Mouse (Mus musculus) midbrain, embryonic 14.5 days (tissue): ENCODE measurements around the gene Lrwd1. TPM values are rescaled to one million over a fixed set of nuclear protein-coding genes. Genes with fewer than 3 reads are reported as not detected.

Source experiments
- ATAC-seq: fragments of 200-750 bp; cut with Nextera tagmentation; 2 replicates; pipeline ENCODE4 v1.8.0; 2017; ENCODE audit warnings: moderate number of reproducible peaks, moderate library complexity; ENCODE audit not compliant: low FRiP score, low TSS enrichment
- DNase-seq: peaks from one replicate; pipeline ENCODE4 v3.0.0-alpha.2; 2015
- H3K27ac ChIP-seq: fragments of 300-500 bp; sonication (generic); replicated peaks from 2 replicates; pipeline ENCODE4 v1.5.1; 2014; ENCODE audit warnings: mild to moderate bottlenecking, low read depth, low read length, moderate library complexity
- H3K27me3 ChIP-seq: fragments of 300-500 bp; sonication (generic); 2 replicates; pipeline ENCODE4 v1.6.1; 2014; ENCODE audit warnings: low read length, control low read depth, mixed read lengths; ENCODE audit not compliant: control insufficient read depth, insufficient read depth
- H3K36me3 ChIP-seq: fragments of 300-500 bp; sonication (generic); 2 replicates; pipeline ENCODE4 v1.6.1; 2014; ENCODE audit warnings: low read length, control low read depth; ENCODE audit not compliant: control insufficient read depth, insufficient read depth
- H3K4me1 ChIP-seq: fragments of 300-500 bp; sonication (generic); 2 replicates; pipeline ENCODE4 v1.6.1; 2014; ENCODE audit warnings: mild to moderate bottlenecking, antibody characterized with exemption, low read length, control low read depth; ENCODE audit not compliant: control insufficient read depth, insufficient read depth
- H3K4me2 ChIP-seq: fragments of 300-500 bp; sonication (generic); 2 replicates; pipeline ENCODE4 v1.6.1; 2014; ENCODE audit warnings: mild to moderate bottlenecking, low read length, moderate library complexity
- H3K4me3 ChIP-seq: fragments of 300-500 bp; sonication (generic); replicated peaks from 2 replicates; pipeline ENCODE4 v1.5.1; 2014; ENCODE audit warnings: low read depth, low read length
- H3K9ac ChIP-seq: fragments of 300-500 bp; sonication (generic); replicated peaks from 2 replicates; pipeline ENCODE4 v1.6.1; 2014; ENCODE audit warnings: mild to moderate bottlenecking, low read length, moderate library complexity
- H3K9me3 ChIP-seq: fragments of 300-500 bp; sonication (generic); 2 replicates; pipeline ENCODE4 v1.6.1; 2016; ENCODE audit warnings: low read length, control low read depth, mixed read lengths; ENCODE audit not compliant: control insufficient read depth
- WGBS: fragments of 180-500 bp; shearing (Covaris S2); extraction: QIAGEN DNeasy Blood & Tissue Kit; methylation state at CpG from one replicate; pipeline ENCODE4 v1.1.7; 2014; 5-methylcytosine and 5-hydroxymethylcytosine counted together
- microRNA-seq: library from miRNA; unstranded; fragments of <30 nt; microRNA quantifications from one replicate; pipeline ENCODE4, GENCODE M21; 2016
- polyA plus RNA-seq: library from polyadenylated mRNA; unstranded; fragments of >200 nt; fragmentation: Nextera tagmentation; extraction: Ambion mirVana; gene quantifications from 2 replicates; pipeline ENCODE4 v1.2.1, GENCODE M21; 2014

Lrwd1 gene
- polyA plus RNA-seq, 1 experiment from 2014 or later, result 24.5 TPM

- WGBS, result 50% methylated on average over 7 of the region's 7 CpGs
- H3K27ac ChIP-seq, result no peak overlapping the region
- no peaks in the 10 kb centered on the region for H3K27me3 ChIP-seq
- H3K9me3 ChIP-seq, result no peaks in the 10 kb centered on the region
- no peaks in the 10 kb centered on the region for H3K4me1 ChIP-seq
- H3K36me3 ChIP-seq, result no peaks in the 10 kb centered on the region
- no peak overlapping the region for H3K4me2 ChIP-seq
- no peak for ATAC-seq
- no peak overlapping the region for H3K4me3 ChIP-seq
- DNase-seq, result peak; percentile 21
- H3K9ac ChIP-seq, result no peak overlapping the region
Measured at GRCm38 (mm10) chr5:136076284-136076683, 59.6 kb downstream of the Lrwd1 start.

GRCm38 (mm10) chr5:136075076-136075475 is 60.8 kb downstream of the Lrwd1 start:
- Histone ChIP-seq H3K36me3 (no peaks in the 10 kb centered on the region), H3K27ac (no peak overlapping the region), H3K4me2 (no peak overlapping the region), H3K4me3 (no peak overlapping the region), H3K9ac (no peak overlapping the region), H3K9me3 (no peaks in the 10 kb centered on the region), H3K4me1 (no peaks in the 10 kb centered on the region), H3K27me3 (no peaks in the 10 kb centered on the region)
- 93% methylated on average over 5 of the region's 5 CpGs for WGBS
- no peak for DNase-seq
- ATAC-seq, result no peak

GRCm38 (mm10) chr5:136073526-136073925 is 62.3 kb downstream of the Lrwd1 start:
- Histone ChIP-seq H3K4me1 (no peaks in the 10 kb centered on the region), H3K4me3 (no peak overlapping the region), H3K27ac (no peak overlapping the region), H3K36me3 (no peaks in the 10 kb centered on the region), H3K27me3 (no peaks in the 10 kb centered on the region), H3K9me3 (no peaks in the 10 kb centered on the region), H3K9ac (no peak overlapping the region), H3K4me2 (no peak overlapping the region)
- 68% methylated on average over 11 of the region's 11 CpGs for WGBS
- DNase-seq (no peak), ATAC-seq (no peak)

- 63% methylated on average over 6 of the region's 6 CpGs for WGBS
- ATAC-seq, result no peak
Measured at GRCm38 (mm10) chr5:136073051-136073450, 62.8 kb downstream of the Lrwd1 start.

More at GRCm38 (mm10) chr5:136073051-136073450, 62.8 kb downstream of the Lrwd1 start:
- Histone ChIP-seq H3K4me2 (no peak overlapping the region), H3K36me3 (no peaks in the 10 kb centered on the region), H3K27me3 (no peaks in the 10 kb centered on the region), H3K27ac (no peak overlapping the region), H3K9ac (no peak overlapping the region), H3K4me3 (no peak overlapping the region), H3K9me3 (no peaks in the 10 kb centered on the region), H3K4me1 (no peaks in the 10 kb centered on the region)
- DNase-seq, result no peak

Small RNAs within 50 kb of the gene (microRNA-seq; reads per million reads assigned to microRNA genes)
- 0.88 reads per million for gene Mir7035

Other genes starting within 250 kb of the Lrwd1 start
- 5.5 and 6.4 TPM in 2 replicates for gene Hspb1, start 248.2 kb downstream of the Lrwd1 start, polyA plus RNA-seq
- gene Ywhag, start 201.5 kb downstream of the Lrwd1 start, polyA plus RNA-seq, result 420 and 582 TPM in 2 replicates
- 1.4 and 1.9 TPM in 2 replicates for gene Ssc4d, start 161.5 kb downstream of the Lrwd1 start, polyA plus RNA-seq
- gene Zp3, start 156.0 kb downstream of the Lrwd1 start, polyA plus RNA-seq, result 0.16 TPM in 1 of 2 replicates, not detected in the other
- gene Dtx2, start 141.3 kb downstream of the Lrwd1 start, polyA plus RNA-seq, result 23.0 and 24.0 TPM in 2 replicates
- gene Upk3b, start 97.6 kb downstream of the Lrwd1 start, polyA plus RNA-seq, result not detected in 2 replicates
- gene Upk3bl, start 81.6 kb downstream of the Lrwd1 start, polyA plus RNA-seq, result not detected in 2 replicates
- gene Rasa4, start 52.2 kb downstream of the Lrwd1 start, polyA plus RNA-seq, result 16.9 and 17.1 TPM in 2 replicates
- 233 and 265 TPM in 2 replicates for gene Polr2j, start 19.4 kb downstream of the Lrwd1 start, polyA plus RNA-seq
- gene Alkbh4, start 72 bp upstream of the Lrwd1 start, polyA plus RNA-seq, result 16.8 and 20.0 TPM in 2 replicates
- 38.2 and 46.8 TPM in 2 replicates for gene Orai2, start 34.6 kb upstream of the Lrwd1 start, polyA plus RNA-seq
- gene Prkrip1, start 62.9 kb upstream of the Lrwd1 start, polyA plus RNA-seq, result 60.8 and 67.1 TPM in 2 replicates
- 23.9 and 30.8 TPM in 2 replicates for gene Sh2b2, start 110.5 kb upstream of the Lrwd1 start, polyA plus RNA-seq